Mouse (Mus musculus) testis, postnatal 10 days (tissue): ENCODE results near the gene Upf3a.
"Not testable (repeated sequence)": the region's sequence is repeated elsewhere in the genome, so short reads cannot be mapped to it uniquely, and the experiment has no call there.

ENCODE experiments used
- DNase-seq: peaks from one replicate; pipeline ENCODE4 v3.0.0; 2021; ENCODE audit warnings: low spot score

Gene Upf3a

DNA sequence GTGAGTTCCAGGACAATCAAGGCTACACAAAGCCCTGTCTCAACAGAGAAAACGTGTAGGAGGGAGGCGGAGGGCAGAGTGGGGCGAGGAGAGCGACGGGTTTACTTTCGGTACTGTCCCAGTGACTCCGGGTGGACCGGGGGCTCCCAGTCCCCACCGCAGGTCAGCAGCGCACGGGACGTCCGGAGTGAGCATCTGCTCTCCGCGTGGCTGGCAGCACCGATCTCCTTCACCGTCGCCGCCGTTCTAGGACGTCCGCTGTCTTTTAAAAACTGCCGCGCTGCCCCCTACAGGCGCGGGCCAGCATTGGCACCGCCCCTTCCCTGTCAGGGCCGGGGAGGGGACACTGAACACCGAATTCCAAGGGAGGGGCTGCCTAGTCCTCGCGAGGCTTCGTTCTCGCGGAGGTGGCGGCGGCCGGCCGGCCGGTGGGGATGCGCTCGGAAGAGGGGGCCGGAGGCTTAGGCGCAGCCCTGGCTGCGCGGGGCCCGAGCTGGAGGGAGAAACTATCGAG is at the start of gene Upf3a:
Upf3a (plus strand) TSS at position 366 of the 514 bp plus-strand sequence.
- peak; percentile 94 for DNase-seq

DNA sequence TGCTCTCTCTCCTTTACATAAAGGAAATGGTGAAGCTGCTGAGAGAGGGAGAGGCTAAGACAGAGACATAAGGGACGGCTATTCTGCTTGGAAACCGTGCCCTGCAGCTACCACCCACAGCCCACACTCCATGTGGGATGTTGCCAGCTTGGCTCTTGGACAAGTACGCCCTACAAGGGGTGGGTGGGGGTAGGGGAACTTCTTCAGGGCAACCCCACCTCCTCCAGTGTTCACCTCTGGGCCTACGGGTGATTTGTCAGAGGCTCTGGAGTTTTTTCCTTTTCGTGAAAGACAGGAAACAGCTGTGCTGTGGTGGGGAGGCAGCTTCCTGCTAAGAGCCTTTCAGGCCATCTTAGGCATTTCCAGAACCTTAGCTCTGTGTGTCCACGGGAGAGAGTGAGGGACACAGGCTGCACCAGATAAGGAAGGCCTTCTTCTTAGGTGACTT is 45.1 kb upstream of the Upf3a start:
- peak; percentile 50 for DNase-seq

DNA sequence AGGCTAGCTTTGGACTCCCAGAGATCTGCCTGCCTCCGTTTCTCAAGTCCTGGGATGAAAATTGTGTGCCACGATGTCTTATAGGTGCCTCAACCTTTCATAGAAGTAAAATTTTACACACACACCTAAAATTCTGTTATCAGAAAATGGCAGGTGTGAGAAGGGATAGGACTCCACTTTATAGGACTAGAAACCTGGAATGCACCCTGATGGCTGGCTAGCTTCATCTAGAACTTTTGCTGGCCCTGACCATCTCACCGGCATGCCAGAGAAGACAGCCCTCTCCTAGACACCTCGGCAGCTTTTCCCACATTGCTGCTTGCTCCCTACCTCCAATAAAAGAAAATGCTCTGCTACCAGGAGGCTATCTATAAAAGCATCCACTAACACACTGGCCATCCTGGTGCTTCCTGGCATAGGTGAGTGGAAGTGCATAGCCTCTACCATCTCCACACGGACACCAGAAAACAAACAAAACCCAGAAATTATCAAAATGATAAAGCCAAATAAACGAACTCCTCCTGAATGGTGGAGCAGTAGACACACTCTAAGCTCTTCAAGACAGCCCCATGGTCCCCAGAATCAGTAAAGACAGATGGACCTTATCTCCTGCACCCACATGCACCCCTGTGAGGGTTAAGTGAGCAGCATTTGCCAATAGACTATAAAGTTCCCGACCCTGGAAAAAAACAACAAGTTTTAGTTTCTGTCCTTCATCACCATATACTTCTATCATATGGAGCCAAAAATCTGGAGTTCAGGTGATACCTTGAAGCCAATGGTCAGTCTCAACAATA is 44.4 kb upstream of the Upf3a start:
- no peak for DNase-seq

DNA sequence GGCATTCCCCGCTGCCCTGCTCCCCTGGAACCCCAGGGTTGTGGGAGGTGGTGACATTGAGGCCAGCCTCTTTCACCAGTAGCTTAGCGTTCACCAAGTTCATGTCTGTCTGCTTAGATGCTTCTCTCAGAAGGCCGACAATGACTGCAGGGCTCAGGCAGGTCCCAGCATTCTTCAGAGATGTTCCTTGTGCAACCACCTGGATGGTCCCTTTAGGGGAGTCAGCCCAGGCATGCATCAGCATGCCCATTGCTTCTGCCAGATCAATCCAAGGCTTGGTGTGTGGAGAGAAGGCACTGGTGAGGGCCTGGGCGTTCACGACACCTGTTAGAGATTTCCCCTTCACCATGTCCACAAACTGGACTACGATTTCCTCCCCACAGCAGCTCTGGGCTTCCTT is 39.2 kb upstream of the Upf3a start:
- DNase-seq: not testable (repeated sequence)

DNA sequence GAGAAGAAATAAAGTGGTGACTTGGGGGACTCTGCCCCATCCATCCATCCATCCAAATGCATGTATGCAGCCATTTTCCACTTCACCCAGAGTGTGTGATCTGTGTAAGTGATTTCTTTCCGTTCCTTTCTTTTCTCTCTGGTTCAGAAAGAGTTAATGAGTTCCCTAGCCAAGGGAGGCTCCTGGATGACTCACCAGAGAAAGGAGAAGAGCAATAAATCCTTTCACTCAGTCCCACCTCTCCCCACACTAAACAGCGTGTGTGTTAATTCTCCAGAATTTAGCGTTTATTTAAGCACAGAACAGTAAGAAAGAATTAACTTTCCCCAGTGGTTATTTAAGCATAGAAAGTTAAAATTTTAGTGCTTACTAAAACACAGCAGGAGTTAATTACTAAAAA is 37.8 kb upstream of the Upf3a start:
- no peak for DNase-seq

DNA sequence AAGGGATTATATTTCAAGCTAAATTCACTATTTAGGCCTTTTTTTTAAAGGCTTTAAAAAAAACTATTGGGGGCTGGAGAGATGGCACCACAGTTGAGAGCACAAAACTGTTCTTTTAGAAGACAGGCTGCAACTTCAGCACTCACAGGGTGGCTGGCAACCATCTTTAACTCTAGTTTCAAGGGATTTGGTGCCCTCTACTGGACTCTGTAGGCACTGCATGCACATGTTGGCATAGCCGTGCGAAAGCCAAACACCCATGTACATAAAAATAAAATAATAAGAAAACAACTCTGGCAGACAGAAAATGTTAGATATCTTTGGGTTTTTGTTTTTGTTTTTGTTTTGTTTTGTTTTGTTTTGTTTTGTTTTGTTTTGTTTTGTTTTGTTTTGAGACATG is 31.7 kb upstream of the Upf3a start:
- peak; percentile 92 for DNase-seq

DNA sequence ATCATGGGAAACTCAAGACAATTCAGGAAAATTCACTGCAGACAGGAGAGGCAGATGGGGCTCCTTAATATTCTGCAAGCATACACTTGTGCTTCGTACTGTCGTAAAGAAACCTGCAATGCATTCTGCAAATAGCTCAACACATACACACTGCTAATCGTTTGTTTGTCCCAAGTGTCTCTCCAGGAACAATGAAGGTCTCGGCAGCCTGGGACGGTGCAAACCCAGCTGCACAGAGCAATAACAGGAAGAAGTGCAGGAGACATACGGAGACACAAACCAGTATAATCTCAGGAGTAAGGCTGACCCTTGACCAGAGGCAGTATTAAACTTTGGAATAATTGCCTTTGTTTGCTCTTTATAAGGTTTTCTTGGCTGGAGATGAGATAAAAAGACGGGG is 28.9 kb upstream of the Upf3a start:
- DNase-seq: no peak

DNA sequence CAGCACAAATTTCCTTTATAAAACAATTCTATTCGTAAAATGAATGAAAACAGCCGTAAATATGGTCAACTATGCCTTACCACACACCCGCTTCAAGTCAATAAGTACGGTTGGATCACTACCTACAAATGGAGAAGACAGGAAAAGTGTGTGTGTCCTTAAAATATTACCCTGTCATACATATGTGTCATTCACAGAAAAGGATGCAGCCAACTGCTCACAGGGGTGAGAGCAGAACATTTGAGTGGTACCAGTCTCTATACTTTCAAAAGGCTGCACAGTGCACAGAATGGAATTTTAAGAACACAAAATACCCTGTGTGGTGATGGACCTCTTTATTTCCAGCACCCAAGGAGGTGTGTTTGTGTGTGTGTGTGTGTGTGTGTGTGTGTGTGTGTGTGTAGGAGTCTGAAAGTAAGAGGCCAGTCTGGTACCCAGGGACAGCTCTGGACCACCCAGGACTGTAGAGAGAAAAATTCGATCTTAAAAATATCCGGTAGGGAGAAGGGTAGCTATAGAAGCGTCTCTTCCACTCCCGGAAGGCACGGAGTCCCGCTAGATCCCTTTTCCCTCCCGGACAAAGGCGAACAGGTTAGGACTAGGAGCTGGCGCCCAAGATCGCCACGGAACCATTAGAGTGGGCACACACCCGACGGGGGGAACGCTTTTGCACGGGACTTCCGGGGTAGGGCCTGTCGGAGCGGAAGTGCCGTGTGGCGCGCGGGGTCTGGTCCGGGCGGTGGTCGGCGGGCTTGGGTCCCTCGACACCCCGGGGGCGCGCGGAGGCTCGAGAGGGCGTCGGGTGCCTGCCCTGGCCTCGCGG is 28.2 kb upstream of the Upf3a start, which contains the start of gene Cdc16:
Cdc16 (plus strand) TSS at position 695 of the 823 bp plus-strand sequence.
- DNase-seq: peak; percentile 93

DNA sequence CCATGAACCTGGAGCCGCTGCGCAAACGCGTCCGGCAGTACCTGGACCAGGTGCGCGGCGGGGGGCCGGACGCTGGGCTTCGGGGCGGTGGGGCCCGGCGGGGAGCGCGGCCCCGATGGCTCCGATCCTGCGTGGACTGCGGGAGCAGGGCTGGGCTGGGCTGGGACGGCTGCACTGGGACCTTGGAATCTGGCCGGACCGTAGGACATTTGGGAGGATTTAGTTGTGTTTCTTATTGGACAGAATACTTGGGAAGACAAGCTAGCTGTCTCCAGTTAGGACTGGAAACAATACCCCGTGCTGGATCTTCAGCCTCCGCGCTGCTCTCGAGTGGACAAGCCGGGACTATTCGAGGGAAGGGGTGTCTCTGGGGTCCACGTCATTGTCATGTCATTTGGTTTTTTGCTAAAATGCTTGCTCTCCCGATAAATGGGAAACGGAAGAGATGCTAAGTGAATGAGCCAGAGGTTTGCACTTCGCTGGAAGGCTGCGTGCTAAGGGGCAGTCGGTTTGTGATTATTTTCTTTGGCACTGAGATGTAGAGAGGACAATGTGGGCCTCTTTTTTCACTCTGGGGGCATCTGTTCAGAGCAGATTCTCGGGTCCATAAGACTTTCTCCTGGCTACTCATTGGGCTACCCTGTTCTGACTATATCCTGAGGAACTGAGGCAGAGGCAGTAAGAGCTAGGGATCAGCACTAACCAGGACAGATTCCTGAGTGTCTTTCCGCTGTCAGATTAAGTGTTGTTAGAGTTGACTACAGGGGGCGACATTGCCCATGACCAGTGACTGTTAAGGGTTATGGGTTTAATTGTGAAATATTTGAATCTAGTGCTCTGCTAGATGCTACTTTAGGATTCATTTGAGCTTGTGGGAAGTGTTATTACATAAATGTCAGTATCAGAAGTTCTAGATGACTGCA is 27.3 kb upstream of the Upf3a start:
- DNase-seq: peak; percentile 57

DNA sequence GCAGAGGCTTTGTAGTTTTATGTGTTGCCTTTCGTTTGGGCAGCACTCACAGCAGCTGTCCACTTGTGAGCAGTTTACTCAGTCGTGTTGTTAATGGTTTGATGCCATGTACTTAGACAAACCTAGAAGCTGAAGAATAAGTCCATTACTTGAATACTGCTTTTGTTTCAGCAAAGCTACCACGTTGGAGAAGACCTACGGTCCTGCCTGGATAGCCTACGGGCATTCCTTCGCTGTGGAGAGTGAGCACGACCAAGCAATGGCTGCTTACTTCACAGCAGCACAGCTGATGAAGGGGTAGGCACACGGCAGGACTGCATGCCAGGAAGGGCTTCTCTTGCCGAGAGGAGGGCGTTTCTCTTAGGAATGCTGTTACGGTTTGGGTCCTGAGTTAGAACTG is 16.2 kb upstream of the Upf3a start:
- DNase-seq: no peak

DNA sequence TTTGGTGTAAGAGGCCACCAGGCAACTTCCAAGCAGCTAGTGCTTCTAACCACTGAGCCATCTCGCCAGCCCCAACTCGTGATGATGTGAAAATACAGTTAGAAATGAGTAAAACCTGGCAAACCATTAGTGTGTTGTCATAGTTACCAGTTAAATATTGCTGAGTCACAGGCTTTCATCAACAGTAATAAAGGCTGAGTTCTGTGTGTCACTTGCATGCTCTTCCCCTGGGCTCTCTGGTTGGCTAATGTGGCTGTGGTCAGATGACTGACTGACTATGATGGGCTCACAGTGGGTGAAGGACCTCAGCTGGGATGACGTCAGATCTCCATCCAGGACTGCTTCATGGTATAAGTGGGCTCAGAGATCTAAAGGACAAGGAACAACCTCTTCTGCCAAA is 4.9 kb upstream of the Upf3a start:
- no peak for DNase-seq

DNA sequence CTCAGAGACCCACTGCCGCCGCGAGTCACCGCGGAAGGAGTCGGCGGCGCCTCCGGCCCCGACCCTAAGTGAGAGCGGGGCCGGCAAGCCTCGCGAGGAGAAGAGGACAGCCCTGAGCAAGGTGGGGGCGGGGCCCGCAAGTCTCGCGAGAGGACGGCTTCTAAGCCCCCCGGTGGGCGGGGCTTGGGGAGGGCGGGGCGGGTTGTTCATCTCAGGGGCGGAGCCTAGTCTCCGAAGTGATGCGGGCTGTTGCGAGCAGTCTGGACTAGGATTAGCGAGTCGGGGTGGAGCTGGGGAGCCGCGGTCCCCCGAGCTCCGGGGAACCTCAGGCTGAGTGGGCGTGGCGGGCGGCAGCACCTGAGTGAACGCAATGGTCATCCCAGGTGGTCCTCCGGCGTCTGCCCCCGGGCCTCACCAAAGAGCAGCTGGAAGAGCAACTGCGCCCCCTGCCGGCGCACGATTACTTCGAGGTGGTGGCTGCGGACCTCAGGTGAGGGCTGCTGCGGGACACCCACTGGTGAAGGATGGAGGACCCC is 417 bp downstream of the Upf3a start:
- peak; percentile 100 for DNase-seq

DNA sequence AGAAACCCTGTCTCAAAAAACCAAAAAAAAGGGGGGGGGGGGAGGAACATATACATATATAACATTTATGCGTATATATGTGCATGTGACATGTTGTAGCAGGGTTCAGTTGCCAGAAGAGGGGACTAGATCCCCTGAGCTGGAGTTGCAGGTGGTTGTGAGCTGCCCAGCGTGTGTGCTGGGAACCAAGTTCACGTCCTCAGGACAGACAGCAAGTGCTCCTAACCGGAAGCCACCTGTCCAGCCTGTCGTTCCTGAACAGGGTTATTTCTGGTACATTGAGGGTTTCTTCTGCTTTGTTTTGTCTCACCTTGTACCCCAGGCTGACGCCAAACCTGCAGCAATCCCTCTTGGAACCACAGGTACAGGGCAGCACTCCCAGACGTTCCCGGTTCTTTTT is 4.2 kb downstream of the Upf3a start:
- peak; percentile 36 for DNase-seq

DNA sequence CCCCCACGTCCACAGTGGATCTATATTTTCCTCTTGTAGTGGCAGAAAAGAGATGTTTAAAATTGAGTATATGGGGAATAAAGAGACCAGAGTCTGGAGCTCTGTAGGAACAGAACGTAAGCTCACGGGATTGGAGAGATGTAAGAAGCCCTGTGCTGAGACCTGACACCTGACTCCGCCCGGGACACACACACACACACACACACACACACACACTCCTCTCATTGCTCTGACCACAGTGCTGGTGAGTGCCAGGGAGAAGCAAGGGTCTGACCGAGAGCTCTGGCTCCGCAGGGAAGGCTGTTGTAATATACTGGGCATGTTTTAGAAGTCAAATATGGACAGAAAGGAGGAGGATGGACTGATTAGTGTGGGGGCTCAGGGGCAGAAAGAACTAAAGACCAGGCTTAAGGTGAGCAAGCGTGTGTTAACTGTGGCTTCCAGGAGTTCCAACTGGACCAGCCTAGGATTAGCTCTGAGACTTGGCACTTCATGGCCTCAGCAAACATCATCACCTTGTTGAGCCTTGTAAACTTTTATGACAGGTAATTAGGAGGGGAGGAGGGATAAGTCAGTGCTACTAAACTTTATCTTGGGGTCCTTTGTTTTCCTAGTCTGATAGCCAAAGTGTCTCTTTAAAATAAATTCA is 7.8 kb downstream of the Upf3a start:
- peak; percentile 32 for DNase-seq

DNA sequence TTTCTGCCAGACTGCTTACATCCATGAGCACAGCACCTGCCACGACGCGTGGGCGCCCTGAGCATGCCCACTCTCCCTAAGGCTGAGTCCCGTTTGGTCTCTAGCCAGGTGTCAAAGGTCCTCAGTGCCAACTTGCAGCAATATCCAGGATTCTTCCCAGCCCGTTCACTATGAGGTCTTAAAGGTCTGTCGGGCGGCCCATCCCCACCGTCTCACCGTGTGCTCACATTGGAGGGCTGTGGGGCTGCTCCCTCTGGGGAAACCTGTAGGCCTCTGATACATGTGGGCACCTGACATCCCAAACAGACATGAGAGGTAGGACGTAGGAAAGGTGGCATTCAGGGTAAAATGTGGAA is 8.3 kb downstream of the Upf3a start:
- peak; percentile 36 for DNase-seq

DNA sequence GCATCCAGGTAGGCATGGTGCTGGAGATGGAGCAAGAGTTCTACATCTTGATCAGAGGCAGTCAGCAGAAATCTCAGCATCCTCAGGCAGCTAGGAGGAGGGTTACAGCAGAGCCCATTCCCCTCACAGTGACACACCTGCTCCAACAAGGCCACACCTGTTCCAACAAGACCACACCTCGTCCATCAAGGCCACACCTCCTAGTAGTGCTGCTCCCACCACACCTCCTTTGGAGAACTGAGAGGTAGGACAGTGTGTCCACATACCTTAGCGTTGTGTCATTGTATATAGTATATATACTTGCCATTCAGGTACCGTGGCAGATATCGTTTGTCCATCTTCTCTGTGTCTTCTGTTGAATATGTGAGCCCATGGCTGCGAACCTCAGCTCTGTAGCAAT is 12.3 kb downstream of the Upf3a start:
- DNase-seq: peak; percentile 19

DNA sequence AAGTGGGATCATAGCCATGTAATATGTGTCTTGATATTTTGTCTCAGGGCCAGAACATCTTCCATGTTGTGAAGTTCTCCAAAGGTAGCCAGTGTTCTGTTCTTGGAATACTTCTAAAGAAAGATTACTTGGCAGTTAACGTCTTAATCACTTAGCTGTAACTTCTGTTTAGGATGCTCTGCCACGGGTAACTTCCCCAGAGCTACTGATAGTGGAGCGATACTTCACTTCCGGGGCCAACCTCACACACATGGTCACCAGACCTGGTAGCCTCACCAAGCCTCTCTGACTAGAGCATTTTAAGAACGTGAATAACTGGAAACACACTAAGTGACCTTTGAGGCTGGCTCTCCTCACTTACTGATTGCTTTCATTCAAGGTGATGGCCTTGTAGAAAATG is 14.2 kb downstream of the Upf3a start:
- DNase-seq: peak; percentile 7

DNA sequence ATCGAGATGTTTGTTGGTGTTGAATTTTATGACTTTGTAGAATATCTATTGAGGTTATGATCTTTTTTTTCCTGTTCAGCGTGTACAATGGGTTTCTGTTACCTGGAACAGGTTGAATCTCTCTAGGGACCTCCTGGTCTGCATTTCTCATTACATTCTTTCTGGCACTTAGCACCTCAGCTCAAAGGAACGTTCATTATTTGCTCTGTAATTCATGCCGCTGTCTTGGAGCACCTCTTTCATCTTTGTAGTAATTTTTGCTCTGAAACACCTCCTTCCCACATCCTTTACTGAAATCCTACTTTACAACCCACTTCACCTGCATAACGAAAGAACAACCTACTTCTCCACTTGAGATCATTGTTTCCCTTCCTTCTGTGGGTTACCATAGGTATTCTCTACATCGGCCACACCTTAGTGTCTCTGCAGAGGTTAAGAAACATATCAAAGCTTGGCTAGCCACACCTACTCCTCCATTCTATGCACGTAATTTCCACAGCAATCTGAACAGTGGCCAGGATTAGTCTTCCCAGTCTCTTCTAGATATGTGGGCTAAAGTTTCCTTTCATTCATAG is 43.3 kb downstream of the Upf3a start:
- DNase-seq: no peak

DNA sequence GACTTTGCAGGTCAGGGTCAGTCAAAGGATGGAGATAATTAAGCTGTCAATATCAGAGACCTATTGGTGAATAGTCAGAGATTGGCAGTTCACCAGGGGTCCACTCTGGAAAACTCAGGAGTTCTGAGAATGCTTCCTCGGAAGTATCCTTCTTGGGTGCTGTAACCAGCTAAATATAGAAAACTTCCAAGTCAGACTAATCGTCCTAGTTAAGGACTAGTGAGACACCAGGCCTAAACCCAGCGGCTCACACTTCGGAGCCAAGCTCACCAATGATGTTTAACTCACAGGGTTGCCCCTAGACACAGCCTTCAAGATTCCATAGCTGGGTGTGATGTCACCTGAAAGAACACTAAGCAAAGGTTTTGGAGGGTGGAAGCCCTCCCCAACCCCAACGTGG is 52.9 kb downstream of the Upf3a start, which contains the start of gene AF366264:
AF366264 (minus strand) TSS at position 101 of the 400 bp plus-strand sequence.
- not testable (repeated sequence) for DNase-seq

DNA sequence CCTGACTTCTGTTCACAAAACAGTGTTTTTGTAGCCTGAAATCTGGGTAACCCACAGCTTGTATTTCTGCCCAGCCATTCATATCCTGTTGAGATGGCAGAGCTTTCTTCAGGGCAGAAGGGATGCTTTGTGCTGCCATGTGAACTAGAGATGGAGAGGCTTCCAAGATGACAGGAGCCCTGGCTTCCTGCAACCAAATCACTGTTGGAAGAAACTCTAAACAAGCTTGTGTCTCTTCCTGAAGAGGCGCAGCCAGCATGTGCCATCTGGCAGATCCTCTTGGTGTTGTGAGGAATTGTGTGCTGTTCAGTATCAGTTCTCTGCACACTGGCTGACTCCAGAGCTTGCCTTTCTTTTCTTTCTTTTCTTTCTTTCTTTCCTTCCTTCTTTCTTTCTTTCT is 57.9 kb downstream of the Upf3a start:
- not testable (repeated sequence) for DNase-seq
